Mouse (Mus musculus): ENCODE results near the gene Nfil3.

DNA sequence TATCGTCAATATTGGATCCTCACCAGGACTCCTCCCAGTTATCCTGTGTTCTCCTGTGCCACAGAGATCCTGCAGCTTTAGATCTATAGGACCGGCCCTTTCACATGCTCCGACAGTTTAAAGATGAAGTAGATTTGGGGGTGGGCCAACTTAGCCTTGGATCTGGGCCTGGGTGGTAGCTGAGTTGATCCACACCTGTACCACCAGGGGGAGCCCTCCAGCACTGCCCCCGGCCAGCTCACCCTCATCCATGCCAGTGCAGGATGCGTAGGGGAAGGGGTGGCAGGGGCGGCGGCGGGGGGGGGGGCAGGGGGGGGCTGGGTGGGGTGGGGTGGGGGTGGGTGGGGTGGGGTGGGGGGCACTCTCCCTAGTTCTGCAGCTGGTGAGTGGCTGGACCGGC lies 38.7 kb upstream of the Nfil3 start:
- TF ChIP-seq CTCF (IDR thresholded peaks at IDR 0.05; ENCODE audit: borderline replicate concordance, insufficient read depth, low read depth, low read length) (no peak), POLR2A (IDR thresholded peaks at IDR 0.05; ENCODE audit: borderline replicate concordance, insufficient read depth, low read length) (no peak)

Data from cerebellum, adult 2 months (tissue).